Mouse (Mus musculus): Measurements from ENCODE around the gene Dysf.

- TF ChIP-seq MAFK (IDR thresholded peaks at IDR 0.05; ENCODE audit: insufficient read depth, low read depth, low read length) (no peak), HCFC1 (IDR thresholded peaks at IDR 0.05; ENCODE audit: borderline replicate concordance, insufficient read depth, low read length) (no peak), ZNF384 (IDR thresholded peaks at IDR 0.05; ENCODE audit: low read depth, low read length) (no peak), CHD2 (IDR thresholded peaks at IDR 0.05; ENCODE audit: low read depth, low read length) (no peak)
Measured at GRCm38 (mm10) chr6:84124609-84125008, 116.2 kb downstream of the Dysf start.
